Comparison of ENCODE assay signal across 12 mouse cellular contexts in genomic region chr13:58281936-58282335, GRCm38 (mm10).
"Had no signal": no experiment of that assay in that cellular context is flagged by ENCODE, and none has a peak within 500 bp of the region (broad histone marks: within the 10 kb centered on the region; RNA-seq: fewer than 3 reads in every experiment).

No protein-coding gene starts in this region.

- H3K4me2 ChIP-seq: limb, embryonic 13.5 days; neural tube, embryonic 15.5 days had no signal

- H3K27me3 ChIP-seq: limb, embryonic 13.5 days; neural tube, embryonic 15.5 days had no signal

- H3K4me3 ChIP-seq: layer of hippocampus, adult 2 months; limb, embryonic 13.5 days; myocyte; neural tube, embryonic 15.5 days had no signal

- H3K36me3 ChIP-seq: limb, embryonic 13.5 days; neural tube, embryonic 15.5 days had no signal

- H3K27ac ChIP-seq: kidney, postnatal 0 days; layer of hippocampus, adult 2 months; limb, embryonic 13.5 days; liver, embryonic 14.5 days; neural tube, embryonic 15.5 days; stomach, postnatal 0 days had no signal

- H3K9ac ChIP-seq: limb, embryonic 13.5 days; liver, embryonic 14.5 days; neural tube, embryonic 15.5 days had no signal

- H3K4me1 ChIP-seq: limb, embryonic 13.5 days; neural tube, embryonic 15.5 days had no signal

- H3K9me3 ChIP-seq: limb, embryonic 13.5 days; neural tube, embryonic 15.5 days had no signal

- DNase-seq: left cerebral cortex, postnatal 4 days; lung, adult 18-20 months; midbrain, embryonic 14.5 days; thymus, adult 2 months; thymus, postnatal 25 days had no signal
